In genomic region chr1:127484826-127485225, GRCm38 (mm10) we compare ENCODE assay signal across 8 mouse cellular contexts.
A peak's percentile ranks its signal among the peaks of the same experiment; 100 is the strongest.
DNase-seq lines count a peak whose midpoint lies in the region; ATAC-seq and TF ChIP-seq lines count a peak whose summit lies in the region.
"Had no signal": no experiment of that assay in that cellular context is flagged by ENCODE, and none has a peak within 500 bp of the region (broad histone marks: within the 10 kb centered on the region; RNA-seq: fewer than 3 reads in every experiment).

No protein-coding gene starts in this region.

- H3K9me3 ChIP-seq in midbrain, embryonic 10.5 days (replicated peaks): no peaks in the 10 kb centered on the region
- no peaks in the 10 kb centered on the region for H3K9me3 ChIP-seq in midbrain, embryonic 15.5 days
- no peaks in the 10 kb centered on the region for H3K9me3 ChIP-seq in liver, embryonic 13.5 days (replicated peaks)
- H3K9me3 ChIP-seq: neural tube, embryonic 13.5 days had no signal

- H3K4me1 ChIP-seq in midbrain, embryonic 10.5 days: no peaks in the 10 kb centered on the region
- H3K4me1 ChIP-seq in midbrain, embryonic 15.5 days: no peaks in the 10 kb centered on the region
- H3K4me1 ChIP-seq in liver, embryonic 13.5 days (replicated peaks): no peaks in the 10 kb centered on the region
- H3K4me1 ChIP-seq in small intestine, adult 2 months (ENCODE audit: control insufficient read depth, insufficient read depth, insufficient read length, low read length): no peaks in the 10 kb centered on the region
- H3K4me1 ChIP-seq: neural tube, embryonic 13.5 days had no signal

- no peak for ATAC-seq in midbrain, embryonic 15.5 days (replicated peaks)
- ATAC-seq in liver, embryonic 13.5 days (ENCODE audit: low read depth): no peak

- WGBS in midbrain, embryonic 10.5 days: 50% methylated on average over 7 of the region's 7 CpGs
- 47% methylated on average over 7 of the region's 7 CpGs for WGBS in midbrain, embryonic 15.5 days
- 24% methylated on average over 7 of the region's 7 CpGs for WGBS in liver, embryonic 13.5 days (ENCODE audit: insufficient replicate concordance)
- 46% methylated on average over 7 of the region's 7 CpGs for WGBS in small intestine, adult 2 months

- no peak overlapping the region for H3K27ac ChIP-seq in midbrain, embryonic 10.5 days (replicated peaks)
- H3K27ac ChIP-seq in midbrain, embryonic 15.5 days: no peak overlapping the region
- no peak overlapping the region for H3K27ac ChIP-seq in liver, embryonic 13.5 days
- H3K27ac ChIP-seq in small intestine, adult 2 months (ENCODE audit: insufficient read depth, low read depth, low read length): no peak overlapping the region
- H3K27ac ChIP-seq: neural tube, embryonic 13.5 days had no signal

- H3K36me3 ChIP-seq in midbrain, embryonic 10.5 days: peaks cover 13% of the 10 kb centered on the region
- no peaks in the 10 kb centered on the region for H3K36me3 ChIP-seq in midbrain, embryonic 15.5 days (replicated peaks)
- H3K36me3 ChIP-seq in liver, embryonic 13.5 days: no peaks in the 10 kb centered on the region
- peaks cover 33% of the 10 kb centered on the region for H3K36me3 ChIP-seq in small intestine, adult 2 months (ENCODE audit: control insufficient read depth, insufficient read depth, low read length)

- no peaks in the 10 kb centered on the region for H3K27me3 ChIP-seq in midbrain, embryonic 10.5 days (ENCODE audit: low read depth, poor library complexity, severe bottlenecking)
- H3K27me3 ChIP-seq in midbrain, embryonic 15.5 days (replicated peaks): no peaks in the 10 kb centered on the region
- H3K27me3 ChIP-seq in liver, embryonic 13.5 days: no peaks in the 10 kb centered on the region
- no peaks in the 10 kb centered on the region for H3K27me3 ChIP-seq in small intestine, adult 2 months (ENCODE audit: control insufficient read depth, insufficient read depth, low read length)
- H3K27me3 ChIP-seq: neural tube, embryonic 13.5 days had no signal

- peak; percentile 76; the same call in 1 of the 2 replicates for TF ChIP-seq CTCF in small intestine, adult 2 months (IDR thresholded peaks at IDR 0.05; ENCODE audit: extremely low read depth, insufficient read length, insufficient replicate concordance, low read depth, low read length)

- DNase-seq in midbrain, embryonic 10.5 days (ENCODE audit: low spot score): peak; percentile 57
- DNase-seq in R1 (ENCODE audit: low read depth, low spot score): peak; percentile 79
- peak; percentile 40 for DNase-seq in c-Kit-positive CD71-positive TER-119-positive erythroid progenitor cells, embryonic 14.5 days (ENCODE audit: low spot score)
- DNase-seq in forelimb bud, embryonic 11.5 days (ENCODE audit: low read depth, low spot score): peak; percentile 44
- DNase-seq in liver, embryonic 13.5 days: peak; percentile 20

- H3K9ac ChIP-seq in midbrain, embryonic 15.5 days: no peak overlapping the region
- H3K9ac ChIP-seq in liver, embryonic 13.5 days: no peak overlapping the region
- H3K9ac ChIP-seq: neural tube, embryonic 13.5 days had no signal

- TF ChIP-seq POLR2A in small intestine, adult 2 months (IDR thresholded peaks at IDR 0.05; ENCODE audit: low read depth, low read length): no peak

- no peak overlapping the region for H3K4me3 ChIP-seq in midbrain, embryonic 10.5 days
- H3K4me3 ChIP-seq in midbrain, embryonic 15.5 days: no peak overlapping the region
- no peak overlapping the region for H3K4me3 ChIP-seq in liver, embryonic 13.5 days (replicated peaks)
- H3K4me3 ChIP-seq in small intestine, adult 2 months (ENCODE audit: low read depth, low read length): no peak overlapping the region
- H3K4me3 ChIP-seq: neural tube, embryonic 13.5 days had no signal

- no peak overlapping the region for H3K4me2 ChIP-seq in midbrain, embryonic 15.5 days
- no peak overlapping the region for H3K4me2 ChIP-seq in liver, embryonic 13.5 days
- H3K4me2 ChIP-seq: neural tube, embryonic 13.5 days had no signal

Comparison
In these comparisons a context has a peak if more than half of its experiments do, and no peak if none do; other contexts are left out.
1. DNase-seq: peak in every context shown above with its lines; median percentile 79 in R1; 57 in midbrain, embryonic 10.5 days; 44 in forelimb bud, embryonic 11.5 days; 40 in c-Kit-positive CD71-positive TER-119-positive erythroid progenitor cells, embryonic 14.5 days; 20 in liver, embryonic 13.5 days.